Mouse (Mus musculus): Measurements from ENCODE around the gene Sapcd1.
A peak's percentile ranks its signal among the peaks of the same experiment; 100 is the strongest.

Gene Sapcd1

GRCm38 (mm10) chr17:35060071-35060470, 32.3 kb upstream of the Sapcd1 start:
- no peak for TF ChIP-seq GATA4 (IDR thresholded peaks at IDR 0.05; ENCODE audit: insufficient replicate concordance, low read length)

DNA sequence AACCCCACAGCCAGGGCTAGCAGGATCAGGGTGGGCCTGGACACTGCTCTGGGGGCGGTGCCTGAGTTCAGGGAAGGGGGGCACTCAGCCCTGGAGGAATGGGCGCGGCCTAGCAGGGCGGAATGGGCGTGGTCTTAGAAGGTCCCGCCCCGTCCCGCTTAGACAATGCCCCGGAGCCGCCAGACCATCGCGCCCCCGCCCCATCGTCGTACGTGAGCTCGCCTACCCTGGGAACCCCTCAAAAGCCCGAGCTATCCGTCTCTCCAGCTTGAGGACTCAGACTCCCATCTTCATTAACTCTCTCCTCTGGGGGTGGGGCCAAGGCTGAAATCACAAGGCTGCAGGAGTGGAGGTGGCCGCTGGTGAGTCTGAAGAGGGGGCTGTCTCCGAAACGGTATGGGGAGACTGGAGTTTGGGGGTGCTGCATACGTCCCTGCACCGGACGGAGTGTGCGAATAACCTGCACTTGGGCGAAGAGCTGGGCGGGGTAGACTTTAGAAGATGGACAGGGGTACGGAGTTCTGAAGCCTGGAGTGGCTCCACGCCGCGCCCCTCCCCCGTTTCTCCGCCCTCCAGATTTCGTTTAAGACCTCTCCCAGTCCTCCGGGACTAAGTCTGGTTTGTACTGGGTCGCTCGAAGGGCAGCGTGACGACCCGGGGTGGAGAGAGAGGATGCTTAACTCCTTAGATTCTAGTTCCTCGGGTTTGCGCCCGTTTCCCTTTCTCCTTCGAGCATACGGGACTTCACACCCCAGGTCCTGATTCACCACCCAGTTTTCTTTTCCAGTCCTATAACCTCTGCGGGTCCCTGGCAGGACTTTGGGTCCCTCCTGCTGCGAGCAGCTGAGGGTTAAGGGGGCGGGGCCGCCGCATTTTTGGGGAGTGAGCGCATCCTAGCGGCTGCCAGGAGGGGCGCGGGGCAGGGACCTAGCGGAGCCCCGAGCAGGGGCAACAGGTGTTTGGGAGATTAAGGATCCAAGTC, 31.4 kb upstream of the Sapcd1 start, which contains the start of gene Ddah2:
Ddah2 (plus strand) TSS at position 125 of the 982 bp plus-strand sequence.
- no peak for TF ChIP-seq GATA4 (IDR thresholded peaks at IDR 0.05; ENCODE audit: insufficient replicate concordance, low read length)

DNA sequence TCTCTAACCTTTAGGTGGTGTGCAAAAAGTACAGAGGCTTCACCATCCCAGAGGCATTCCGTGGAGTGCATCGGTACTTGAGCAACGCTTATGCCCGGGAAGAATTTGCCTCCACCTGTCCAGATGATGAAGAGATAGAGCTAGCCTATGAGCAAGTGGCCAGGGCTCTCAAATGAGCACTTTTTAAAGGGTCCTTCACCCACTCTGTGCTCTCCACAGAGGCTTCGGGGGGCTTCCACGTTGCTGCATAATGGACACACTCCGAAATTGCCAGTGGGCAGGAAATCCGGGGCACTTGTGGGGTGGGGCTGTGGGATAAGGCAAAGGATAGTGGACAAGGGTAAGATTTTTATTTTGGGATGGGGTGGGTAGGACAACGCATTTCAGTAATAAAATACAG, 30.5 kb upstream of the Sapcd1 start:
- no peak for TF ChIP-seq GATA4 (IDR thresholded peaks at IDR 0.05; ENCODE audit: insufficient replicate concordance, low read length)

- no peak for TF ChIP-seq GATA4 (IDR thresholded peaks at IDR 0.05; ENCODE audit: insufficient replicate concordance, low read length)
These were observed 29.3 kb upstream of the Sapcd1 start for GRCm38 (mm10) chr17:35057090-35057489.

- TF ChIP-seq GATA4 (IDR thresholded peaks at IDR 0.05; ENCODE audit: insufficient replicate concordance, low read length) = no peak
These were observed 28.1 kb upstream of the Sapcd1 start for GRCm38 (mm10) chr17:35055691-35056495.

GRCm38 (mm10) chr17:35052271-35052798, 24.5 kb upstream of the Sapcd1 start:
- no peak for TF ChIP-seq GATA4 (IDR thresholded peaks at IDR 0.05; ENCODE audit: insufficient replicate concordance, low read length)

- TF ChIP-seq GATA4 (IDR thresholded peaks at IDR 0.05; ENCODE audit: insufficient replicate concordance, low read length) = peak; percentile 85; the same call in 1 of the 2 replicates
These were observed 23.6 kb upstream of the Sapcd1 start for GRCm38 (mm10) chr17:35051156-35052086.

DNA sequence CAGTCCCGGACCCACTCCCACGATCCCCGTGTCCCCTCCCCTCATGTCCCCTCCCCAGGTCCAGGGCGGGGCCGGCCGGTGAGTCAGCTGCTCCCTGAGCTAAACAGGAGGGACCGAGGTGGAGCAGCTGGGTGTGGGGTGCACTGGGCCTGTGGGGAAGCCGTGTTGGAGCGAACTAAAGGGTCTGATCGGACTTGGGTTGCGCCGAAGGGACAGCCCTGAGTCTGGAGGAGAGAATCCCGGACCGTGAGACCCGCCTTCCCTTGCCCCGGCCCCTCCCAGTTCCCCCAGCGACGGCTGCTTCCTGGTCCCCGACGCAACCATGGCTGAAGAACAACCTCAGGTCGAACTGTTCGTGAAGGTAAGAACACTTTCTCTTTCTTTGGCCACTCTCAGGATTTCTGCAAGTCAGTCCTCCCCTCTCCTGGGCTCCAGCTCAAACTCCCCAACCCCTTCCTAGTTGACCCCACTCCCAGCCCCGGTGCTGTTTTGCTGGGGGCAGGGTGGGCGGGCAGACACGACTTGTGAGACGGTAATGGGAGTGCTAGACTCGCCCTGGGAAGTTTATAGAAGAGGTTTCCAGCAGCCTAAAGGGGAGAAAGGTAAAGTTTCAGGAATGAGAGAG, 22.4 kb upstream of the Sapcd1 start:
- TF ChIP-seq GATA4 (IDR thresholded peaks at IDR 0.05; ENCODE audit: insufficient replicate concordance, low read length) = no peak

DNA sequence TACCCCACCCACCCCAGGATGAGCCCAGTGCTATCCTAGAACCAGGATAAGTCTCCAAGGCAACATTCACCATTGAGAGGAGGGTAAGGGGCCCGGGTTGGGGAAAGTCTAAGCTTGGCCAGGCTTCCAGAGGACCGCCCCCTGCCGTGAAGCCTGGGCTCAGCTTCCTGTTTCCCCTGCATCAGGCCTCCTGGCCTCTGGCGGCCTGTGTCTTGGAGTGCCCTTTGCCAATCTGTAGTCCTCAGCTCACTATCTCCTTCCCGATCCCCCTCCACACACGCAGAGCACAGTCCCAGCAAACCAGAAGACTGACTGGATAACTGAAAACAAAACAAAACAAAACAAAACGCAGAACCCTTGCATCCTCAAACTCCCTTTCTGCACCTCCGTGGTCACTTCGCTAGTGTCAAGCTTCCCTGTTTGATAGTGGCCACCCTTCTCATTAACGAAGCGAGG, 21.8 kb upstream of the Sapcd1 start, which contains the start of gene Clic1:
Clic1 (plus strand) TSS at position 406 of the 456 bp plus-strand sequence.
- peak; percentile 70; the same call in 1 of the 2 replicates for TF ChIP-seq GATA4 (IDR thresholded peaks at IDR 0.05; ENCODE audit: insufficient replicate concordance, low read length)

DNA sequence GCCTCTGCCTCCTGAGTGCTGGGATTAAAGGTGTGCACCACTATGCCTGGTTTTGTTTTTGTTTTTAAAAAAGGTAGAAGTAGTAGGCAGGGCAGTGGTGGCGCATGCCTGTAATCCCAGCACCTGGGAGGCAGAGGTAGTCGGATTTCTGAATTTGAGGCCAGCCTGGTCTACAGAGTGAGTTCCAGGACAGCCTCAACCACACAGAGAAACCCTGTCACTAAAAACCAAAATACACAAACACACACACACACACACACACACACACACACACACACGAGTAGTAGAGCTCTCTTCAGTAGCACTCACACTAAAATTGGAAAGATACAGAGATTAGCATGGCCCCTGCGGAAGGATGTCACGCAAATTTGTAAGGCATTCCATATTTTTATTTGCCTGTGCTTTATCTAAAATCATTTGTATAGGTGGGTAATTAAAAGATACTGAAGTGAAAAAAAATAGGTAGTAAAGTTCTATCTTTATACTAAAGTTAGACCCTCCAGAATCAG, 21.2 kb upstream of the Sapcd1 start:
- TF ChIP-seq GATA4 (IDR thresholded peaks at IDR 0.05; ENCODE audit: insufficient replicate concordance, low read length) = no peak

DNA sequence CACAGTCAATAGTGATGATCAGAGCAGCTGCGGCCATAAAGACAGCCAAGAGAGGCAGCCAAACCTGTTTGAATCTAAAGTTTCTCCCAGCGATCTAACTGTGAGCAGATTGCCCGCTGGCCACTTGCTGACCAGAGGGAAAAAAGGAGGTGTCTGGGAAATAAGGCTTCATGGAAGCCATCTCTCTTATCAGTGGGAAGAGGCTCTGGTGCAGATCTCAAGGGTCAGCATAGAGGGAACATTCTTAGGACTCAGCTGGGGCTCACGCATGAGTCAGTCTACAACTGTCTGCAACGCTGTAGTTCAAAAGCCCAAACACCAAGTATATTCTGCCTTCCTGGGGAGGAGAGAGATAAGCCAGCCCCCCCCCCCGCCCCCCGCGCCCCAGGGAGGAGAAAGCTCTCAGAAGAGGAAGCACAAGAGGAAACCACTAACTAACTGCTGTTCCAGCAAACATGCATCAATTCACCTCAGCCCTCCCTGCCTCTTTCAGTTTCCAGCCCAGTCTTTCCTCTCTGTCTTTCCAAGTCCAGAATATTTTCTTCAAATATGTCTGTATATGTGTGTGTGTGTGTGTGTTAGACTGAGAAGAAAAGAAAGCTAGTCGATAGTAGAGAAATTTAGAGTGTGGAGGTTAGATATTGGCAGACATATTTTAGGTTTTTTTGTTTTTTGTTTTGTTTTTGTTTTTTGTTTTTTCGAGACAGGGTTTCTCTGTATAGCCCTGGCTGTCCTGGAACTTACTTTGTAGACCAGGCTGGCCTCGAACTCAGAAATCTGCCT, 20.5 kb upstream of the Sapcd1 start:
- TF ChIP-seq GATA4 (IDR thresholded peaks at IDR 0.05; ENCODE audit: insufficient replicate concordance, low read length) = peak; percentile 82; the same call in 1 of the 2 replicates

DNA sequence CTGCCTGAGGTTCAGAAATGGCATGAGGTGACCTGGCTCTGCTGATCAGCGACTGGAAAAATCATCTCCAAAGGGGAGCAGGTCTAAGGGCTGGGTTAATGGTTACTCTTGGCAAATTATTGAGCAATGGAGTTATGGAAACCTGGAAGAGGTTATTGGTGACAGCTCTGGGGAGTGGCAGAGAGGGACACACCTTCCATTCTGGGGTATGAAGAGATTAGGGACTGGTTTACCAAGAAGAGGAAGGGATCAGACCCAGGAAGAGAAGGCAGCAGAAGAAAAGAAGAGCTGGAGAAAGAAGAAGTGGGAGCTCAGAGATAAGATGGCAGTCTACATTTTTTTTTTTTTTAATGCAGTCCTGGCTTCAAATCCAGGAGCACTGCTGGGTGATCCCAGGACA, 19.9 kb upstream of the Sapcd1 start:
- TF ChIP-seq GATA4 (IDR thresholded peaks at IDR 0.05; ENCODE audit: insufficient replicate concordance, low read length) = no peak

Measured in liver, adult (tissue).